ENCODE assay signal across 10 mouse cellular contexts in the genomic region with DNA sequence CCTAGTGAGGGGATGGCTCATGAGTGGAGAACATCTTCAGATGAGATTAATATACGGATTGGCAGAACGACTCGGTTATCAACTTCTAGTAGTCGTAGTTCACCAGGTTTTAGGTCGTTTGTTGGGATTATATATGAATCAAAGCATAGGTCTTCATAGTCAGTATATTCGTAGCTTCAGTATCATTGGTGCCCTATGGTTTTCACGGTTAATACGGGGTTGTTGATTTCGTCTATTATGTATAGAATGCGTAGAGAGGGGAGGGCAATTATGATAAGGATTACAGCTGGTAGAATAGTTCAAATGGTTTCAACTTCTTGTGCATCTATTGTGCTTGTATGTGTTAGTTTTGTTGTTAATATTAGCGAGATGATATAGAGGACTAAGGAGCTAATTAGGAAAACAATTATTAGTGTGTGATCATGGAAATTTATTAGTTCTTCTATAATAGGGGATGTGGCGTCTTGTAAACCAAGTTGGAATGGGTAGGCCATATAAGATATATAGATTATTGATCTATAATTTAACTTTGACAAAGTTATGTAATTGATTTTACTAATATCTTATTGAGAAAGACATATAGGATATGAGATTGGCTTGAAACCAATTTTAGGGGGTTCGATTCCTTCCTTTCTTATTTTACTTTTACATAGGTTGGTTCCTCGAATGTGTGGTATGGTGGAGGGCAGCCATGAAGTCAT. TPM values are rescaled to one million over a fixed set of nuclear protein-coding genes. Genes with fewer than 3 reads are reported as not detected.
DNase-seq lines count a peak whose midpoint lies in the region; ATAC-seq and TF ChIP-seq lines count a peak whose summit lies in the region.
"Not testable (repeated sequence)": the region's sequence is repeated elsewhere in the genome, so short reads cannot be mapped to it uniquely, and the experiment has no call there.
"Had no signal": no experiment of that assay in that cellular context is flagged by ENCODE, and none has a peak within 500 bp of the region (broad histone marks: within the 10 kb centered on the region; RNA-seq: fewer than 3 reads in every experiment).

No protein-coding gene starts in this region.

- POLR2A ChIA-PET in Patski (lab: Charles Lee): not testable (repeated sequence)

- not testable (repeated sequence) for H3K27me3 ChIP-seq in Patski; heart, embryonic 11.5 days (ENCODE audit: control insufficient read depth, insufficient read depth, low read length); hindbrain, embryonic 15.5 days; limb, embryonic 11.5 days (ENCODE audit: control insufficient read depth, insufficient read depth, low read length); lung, embryonic 14.5 days (ENCODE audit: insufficient read depth, low read length); midbrain, embryonic 16.5 days (ENCODE audit: control insufficient read depth, insufficient read depth, low read depth, low read length); stomach, embryonic 15.5 days (replicated peaks)

- 72% methylated on average over 14 of the region's 14 CpGs for WGBS in heart, embryonic 11.5 days (ENCODE audit: insufficient replicate concordance)
- WGBS in hindbrain, embryonic 15.5 days: 89% methylated on average over 14 of the region's 14 CpGs
- 83% methylated on average over 13 of the region's 14 CpGs for WGBS in limb, embryonic 11.5 days
- 81% methylated on average over 14 of the region's 14 CpGs for WGBS in lung, embryonic 14.5 days
- WGBS in midbrain, embryonic 16.5 days: 87% methylated on average over 14 of the region's 14 CpGs
- 78% methylated on average over 14 of the region's 14 CpGs for WGBS in stomach, embryonic 15.5 days

- CTCF ChIA-PET in Patski (lab: Charles Lee): not testable (repeated sequence)

- not testable (repeated sequence) for H3K9ac ChIP-seq in heart, embryonic 11.5 days (ENCODE audit: low read depth, low read length); hindbrain, embryonic 15.5 days; limb, embryonic 11.5 days (ENCODE audit: low read length); lung, embryonic 14.5 days; midbrain, embryonic 16.5 days (ENCODE audit: low read depth, low read length); stomach, embryonic 15.5 days

- not testable (repeated sequence) for H3K36me3 ChIP-seq in heart, embryonic 11.5 days (ENCODE audit: control insufficient read depth, insufficient read depth, low read length); hindbrain, embryonic 15.5 days; limb, embryonic 11.5 days (ENCODE audit: control insufficient read depth, insufficient read depth, low read length); lung, embryonic 14.5 days (ENCODE audit: insufficient read depth); midbrain, embryonic 16.5 days (ENCODE audit: control insufficient read depth, insufficient read depth, low read length); stomach, embryonic 15.5 days

- TF ChIP-seq CTCF in Patski (IDR thresholded peaks at IDR 0.05); lung, embryonic 14.5 days (IDR thresholded peaks at IDR 0.05; ENCODE audit: low read depth): not testable (repeated sequence)

- H3K27ac ChIP-seq in heart, embryonic 11.5 days (ENCODE audit: low read depth, low read length); hindbrain, embryonic 15.5 days (replicated peaks); limb, embryonic 11.5 days (replicated peaks; ENCODE audit: low read depth, low read length); lung, embryonic 14.5 days (ENCODE audit: low read depth); midbrain, embryonic 16.5 days (ENCODE audit: low read length); stomach, embryonic 15.5 days: not testable (repeated sequence)

- not testable (repeated sequence) for H3K4me2 ChIP-seq in heart, embryonic 11.5 days; hindbrain, embryonic 15.5 days; limb, embryonic 11.5 days (ENCODE audit: low read depth, severe bottlenecking); lung, embryonic 14.5 days; midbrain, embryonic 16.5 days (ENCODE audit: low read length); stomach, embryonic 15.5 days

- H3K4me1 ChIP-seq in heart, embryonic 11.5 days (ENCODE audit: control insufficient read depth, insufficient read depth, low read length); hindbrain, embryonic 15.5 days (replicated peaks); limb, embryonic 11.5 days (ENCODE audit: control insufficient read depth, insufficient read depth, low read length); lung, embryonic 14.5 days (ENCODE audit: insufficient read depth); midbrain, embryonic 16.5 days (ENCODE audit: control insufficient read depth, insufficient read depth, low read length); stomach, embryonic 15.5 days: not testable (repeated sequence)

- not testable (repeated sequence) for H3K4me3 ChIP-seq in heart, embryonic 11.5 days (ENCODE audit: low read depth, low read length); hindbrain, embryonic 15.5 days; limb, embryonic 11.5 days (ENCODE audit: low read depth, low read length); lung, embryonic 14.5 days (ENCODE audit: low read depth, low read length); midbrain, embryonic 16.5 days (ENCODE audit: low read depth, low read length); stomach, embryonic 15.5 days (replicated peaks)

- not testable (repeated sequence) for H3K9me3 ChIP-seq in heart, embryonic 11.5 days (replicated peaks; ENCODE audit: control insufficient read depth, low read length); hindbrain, embryonic 15.5 days; limb, embryonic 11.5 days (ENCODE audit: control insufficient read depth, low read length); lung, embryonic 14.5 days (ENCODE audit: low read depth, low read length); midbrain, embryonic 16.5 days (replicated peaks; ENCODE audit: control insufficient read depth, low read length, poor library complexity, severe bottlenecking); stomach, embryonic 15.5 days

- DNase-seq in Patski (ENCODE audit: low read depth, low spot score); limb, embryonic 11.5 days (ENCODE audit: low spot score); lung, embryonic 14.5 days: not testable (repeated sequence)

- ATAC-seq in Patski: peak; percentile 83
- peak; percentile 73 for ATAC-seq in erythroblast, adult 5-6 weeks (replicated peaks; ENCODE audit: low FRiP score, poor library complexity, severe bottlenecking)
- ATAC-seq in heart, embryonic 11.5 days (replicated peaks; ENCODE audit: insufficient number of reproducible peaks, low FRiP score, low TSS enrichment): peak; percentile 84
- peak; percentile 90 for ATAC-seq in hindbrain, embryonic 15.5 days (ENCODE audit: low FRiP score, low read depth)
- peak; percentile 89 for ATAC-seq in limb, embryonic 11.5 days (ENCODE audit: insufficient number of reproducible peaks, low FRiP score, low TSS enrichment, low read depth)
- ATAC-seq in lung, embryonic 14.5 days (ENCODE audit: insufficient read depth): peak; percentile 84
- peak; percentile 86 for ATAC-seq in midbrain, embryonic 16.5 days
- peak; percentile 80 for ATAC-seq in stomach, embryonic 15.5 days (ENCODE audit: insufficient read depth, low FRiP score, low read depth)

- in situ Hi-C loops in Patski (cut with MboI; ENCODE audit: low pct_unique_long_range_greater_than_20kb): not testable (repeated sequence)

RNA-seq across cellular contexts. Expression of a gene that starts 34.4 kb away (rescaled TPM):
- polyA plus RNA-seq in Patski (2021): not detected
- total RNA-seq in erythroblast, adult 5-6 weeks (2015; ENCODE audit: low replicate concordance): not detected in 2 replicates
- not detected in 2 replicates for total RNA-seq in erythroblast, adult 5-6 weeks (2017; ENCODE audit: low replicate concordance)
- 0.03 and 0.07 TPM in 2 replicates for polyA plus RNA-seq in heart, embryonic 11.5 days (2014; fragmentation: Nextera tagmentation; extraction: Ambion mirVana)
- polyA plus RNA-seq in hindbrain, embryonic 15.5 days (2015; fragmentation: Nextera tagmentation; extraction: Ambion mirVana): 40.7 and 41.7 TPM in 2 replicates
- 0.07 TPM in 1 of 2 replicates, not detected in the other for polyA plus RNA-seq in limb, embryonic 11.5 days (2014; fragmentation: Nextera tagmentation; extraction: Ambion mirVana)
- polyA plus RNA-seq in lung, embryonic 14.5 days (2014; fragmentation: Nextera tagmentation; extraction: Ambion mirVana): 0.09 and 0.36 TPM in 2 replicates
- polyA plus RNA-seq in midbrain, embryonic 16.5 days (2015; fragmentation: Nextera tagmentation; extraction: Ambion mirVana): 64.1 TPM in 2 replicates
- 0.17 and 0.18 TPM in 2 replicates for polyA plus RNA-seq in stomach, embryonic 15.5 days (2015; fragmentation: Nextera tagmentation; extraction: Ambion mirVana)
- total RNA-seq: heart, adult 2 months had no signal
- polyA plus RNA-seq: heart, adult 2 months; thymus, adult 2 months had no signal

Comparison
In these comparisons a context has a peak if more than half of its experiments do, and no peak if none do; other contexts are left out.
1. RNA of a gene that starts 34.4 kb away (polyA plus RNA-seq): 64.1 TPM in midbrain, embryonic 16.5 days and 40.7 to 41.7 TPM in hindbrain, embryonic 15.5 days; 0.09 to 0.36 TPM in lung, embryonic 14.5 days, 0.17 to 0.18 TPM in stomach, embryonic 15.5 days, 0.07 TPM in limb, embryonic 11.5 days, 0.03 to 0.07 TPM in heart, embryonic 11.5 days and not detected in Patski (single experiment); every median in the first group is over 10 times any median in the second.
2. Peak in every context shown above with its lines, with median percentiles within 50 percentile points of each other: ATAC-seq.